Mouse (Mus musculus): ENCODE measurements around the gene Slc23a4.

- no peak for TF ChIP-seq EP300 (IDR thresholded peaks at IDR 0.05; ENCODE audit: insufficient read depth, low read depth, low read length)
- TF ChIP-seq CTCF (IDR thresholded peaks at IDR 0.05; ENCODE audit: low read depth, low read length) = no peak
- no peak for TF ChIP-seq POLR2A (IDR thresholded peaks at IDR 0.05; ENCODE audit: insufficient read depth, low read length)
Measured at GRCm38 (mm10) chr6:34927594-34927993, 60.6 kb downstream of the Slc23a4 start.
